Mouse (Mus musculus) kidney, adult 2 months (tissue): ENCODE data around the gene Whrn. TPM values are rescaled to one million over a fixed set of nuclear protein-coding genes. Genes with fewer than 3 reads are reported as not detected.

Source experiments
- DNase-seq: peaks from one replicate; pipeline ENCODE4 v3.0.0; 2021
- H3K27ac ChIP-seq: fragments of 200-500 bp; 2 replicates; pipeline ENCODE4 v1.5.1; 2012; ENCODE audit warnings: low read depth, low read length, control low read depth, inconsistent platforms; ENCODE audit not compliant: insufficient read depth
- H3K27me3 ChIP-seq: fragments of 200-500 bp; replicated peaks from 2 replicates; pipeline ENCODE4 v1.6.1; 2012; ENCODE audit warnings: mild to moderate bottlenecking, moderate library complexity, low read length, inconsistent platforms; ENCODE audit not compliant: control insufficient read depth, insufficient read depth
- H3K36me3 ChIP-seq: fragments of 200-500 bp; 2 replicates; pipeline ENCODE4 v1.6.1; 2012; ENCODE audit warnings: mild to moderate bottlenecking, moderate library complexity, low read length, inconsistent platforms; ENCODE audit not compliant: control insufficient read depth, insufficient read depth
- H3K4me1 ChIP-seq: fragments of 200-500 bp; 2 replicates; pipeline ENCODE4 v1.6.1; 2011; ENCODE audit warnings: low read length; ENCODE audit not compliant: control insufficient read depth, insufficient read depth
- H3K4me3 ChIP-seq: fragments of 200-500 bp; 2 replicates; pipeline ENCODE4 v1.5.1; 2011; ENCODE audit warnings: mild to moderate bottlenecking, low read depth, low read length, control low read depth; ENCODE audit not compliant: insufficient read depth
- CTCF ChIP-seq: fragments of 200-500 bp; conservative IDR thresholded peaks from 2 replicates; pipeline ENCODE4 v1.5.1; 2011; ENCODE audit warnings: low read depth, mild to moderate bottlenecking, control low read depth, low read length, moderate library complexity, mixed read lengths; ENCODE audit not compliant: insufficient read depth, insufficient read length
- POLR2A ChIP-seq: fragments of 200-500 bp; IDR thresholded peaks from one replicate; pipeline ENCODE4 v1.6.1; 2011; ENCODE audit warnings: low read depth, low read length, control low read depth
- WGBS: fragments of 180-500 bp; shearing (Covaris S2); methylation state at CpG from one replicate; pipeline ENCODE4 v1.1.7; 2018; 5-methylcytosine and 5-hydroxymethylcytosine counted together
- polyA plus RNA-seq: library from polyadenylated mRNA; depleted of rRNA; stranded (reverse); fragments of >200 nt; gene quantifications from 2 replicates; pipeline ENCODE4 v1.2.3, GENCODE M21; 2012

Whrn gene
- polyA plus RNA-seq, 1 experiment: 20.3 TPM

- peak; percentile 21 for DNase-seq
- Histone ChIP-seq H3K27ac (no peak overlapping the region), H3K4me1 (peaks cover 6% of the 10 kb centered on the region; the same call in 1 of the 2 replicates), H3K36me3 (no peaks in the 10 kb centered on the region), H3K27me3 (no peaks in the 10 kb centered on the region), H3K4me3 (no peak overlapping the region)
- no peak for TF ChIP-seq POLR2A
- no peak for TF ChIP-seq CTCF
- WGBS: 61% methylated on average over 9 of the region's 9 CpGs
Measured at GRCm38 (mm10) chr4:63493351-63494121, 2.3 kb downstream of the Whrn start.

DNA sequence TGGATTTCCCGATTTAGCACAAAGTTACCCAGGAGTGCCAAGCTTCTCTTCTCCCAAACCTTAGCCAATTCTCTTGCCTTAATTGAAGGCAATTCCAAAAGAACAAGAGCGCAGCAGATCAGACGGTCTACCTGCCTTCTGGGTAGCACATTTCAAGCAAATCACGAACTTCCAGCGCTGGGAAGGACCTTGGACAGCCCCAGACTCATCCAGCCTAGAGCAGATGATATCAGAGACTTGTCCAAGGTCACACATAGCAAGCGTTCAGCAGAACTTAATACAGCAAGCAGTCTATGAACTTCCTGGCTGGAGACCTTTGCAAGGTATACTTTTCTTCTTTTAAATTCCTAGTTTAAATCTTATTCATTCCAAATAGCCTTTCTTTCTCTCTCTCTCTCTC lies 4.3 kb downstream of the Whrn start:
- DNase-seq: no peak
- 72% methylated on average over 6 of the region's 6 CpGs for WGBS
- Histone ChIP-seq H3K4me3 (no peak overlapping the region), H3K27ac (no peak overlapping the region), H3K27me3 (no peaks in the 10 kb centered on the region), H3K4me1 (peaks cover 21% of the 10 kb centered on the region; the same call in 1 of the 2 replicates), H3K36me3 (no peaks in the 10 kb centered on the region)
- no peak for TF ChIP-seq CTCF
- no peak for TF ChIP-seq POLR2A

- no peaks in the 10 kb centered on the region for H3K27me3 ChIP-seq
- no peak for TF ChIP-seq CTCF
- no peak for TF ChIP-seq POLR2A
- H3K4me1 ChIP-seq: peaks cover 24% of the 10 kb centered on the region
- no peak overlapping the region for H3K27ac ChIP-seq
- H3K4me3 ChIP-seq: no peak overlapping the region
- DNase-seq: no peak
- H3K36me3 ChIP-seq: no peaks in the 10 kb centered on the region
- 40% methylated on average over 3 of the region's 3 CpGs for WGBS
Measured at GRCm38 (mm10) chr4:63490146-63490545, 5.6 kb downstream of the Whrn start.

DNA sequence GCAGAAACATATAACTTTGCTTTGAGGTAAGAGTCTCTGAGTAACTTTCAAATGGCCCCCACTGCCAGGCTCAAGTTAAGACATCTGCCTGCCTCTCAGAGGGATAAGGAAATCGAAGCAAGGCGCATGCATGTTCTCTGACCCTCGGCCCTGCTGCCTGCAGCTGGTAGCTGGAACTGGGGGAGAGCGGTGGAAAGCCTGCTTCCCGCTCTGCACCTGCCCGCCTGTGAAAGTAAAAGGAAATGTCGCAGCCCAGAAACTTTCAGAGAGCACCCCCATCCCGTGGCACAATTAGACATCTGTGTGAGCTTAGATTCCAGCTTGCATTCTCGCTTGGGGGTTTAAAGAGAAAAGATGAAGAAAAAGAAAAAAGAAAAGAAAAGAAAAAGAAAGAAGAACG lies 6.1 kb downstream of the Whrn start:
- Histone ChIP-seq H3K36me3 (no peaks in the 10 kb centered on the region), H3K27me3 (no peaks in the 10 kb centered on the region), H3K4me1 (peaks cover 24% of the 10 kb centered on the region), H3K27ac (no peak overlapping the region), H3K4me3 (no peak overlapping the region)
- TF ChIP-seq CTCF (no peak), POLR2A (no peak)
- 76% methylated on average over 10 of the region's 10 CpGs for WGBS
- DNase-seq: no peak

DNA sequence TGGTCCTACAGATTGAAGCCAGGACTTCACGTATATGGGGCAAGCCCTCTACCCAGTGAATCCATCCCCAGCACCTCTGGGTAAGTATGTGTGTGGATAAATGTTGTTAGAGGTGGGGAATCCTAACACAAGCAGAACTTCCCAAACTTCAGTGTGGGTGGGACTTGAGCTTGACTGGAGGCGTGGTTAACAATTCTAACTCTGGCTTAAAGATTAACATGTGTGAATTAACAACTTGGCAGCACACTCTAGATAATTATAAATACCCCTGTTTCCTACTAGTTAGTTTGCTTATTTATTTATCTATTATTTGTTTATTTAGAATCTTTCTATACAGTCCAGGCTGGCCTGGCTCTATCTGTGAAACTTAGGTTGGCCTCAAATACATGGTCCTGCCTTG lies 7.9 kb downstream of the Whrn start:
- H3K36me3 ChIP-seq: no peaks in the 10 kb centered on the region
- TF ChIP-seq POLR2A (no peak), CTCF (no peak)
- 61% methylated on average over 2 of the region's 2 CpGs for WGBS
- peak; percentile 76 for DNase-seq
- H3K4me3 ChIP-seq: no peak overlapping the region
- H3K27me3 ChIP-seq: no peaks in the 10 kb centered on the region
- H3K27ac ChIP-seq: peak overlapping the region; percentile 41; the same call in 1 of the 2 replicates
- peaks cover 24% of the 10 kb centered on the region for H3K4me1 ChIP-seq

DNA sequence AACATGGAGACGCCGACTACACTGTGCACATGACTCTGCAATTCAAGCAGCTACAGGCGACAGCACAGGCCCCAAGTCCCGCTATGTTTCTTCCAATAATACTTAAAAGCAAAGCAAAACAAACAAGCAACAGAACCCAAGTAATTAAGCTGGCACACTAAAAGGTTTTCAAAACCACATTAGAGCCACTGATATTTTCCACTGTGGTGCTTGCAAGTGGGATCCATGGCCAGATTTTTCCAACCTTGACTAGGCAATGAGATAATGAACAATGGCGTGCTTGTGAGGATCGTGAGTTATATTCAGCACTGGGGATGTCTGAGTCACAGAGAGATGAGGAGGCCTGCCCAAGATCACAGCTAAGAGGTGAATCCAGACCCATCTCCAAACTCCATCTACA lies 8.5 kb downstream of the Whrn start:
- WGBS: 74% methylated on average over 6 of the region's 6 CpGs
- TF ChIP-seq CTCF (no peak), POLR2A (no peak)
- Histone ChIP-seq H3K36me3 (no peaks in the 10 kb centered on the region), H3K4me3 (no peak overlapping the region), H3K4me1 (peaks cover 24% of the 10 kb centered on the region), H3K27me3 (no peaks in the 10 kb centered on the region), H3K27ac (no peak overlapping the region; the same call in 1 of the 2 replicates)
- DNase-seq: no peak

- WGBS: 46% methylated on average over 4 of the region's 4 CpGs
- Histone ChIP-seq H3K36me3 (no peaks in the 10 kb centered on the region), H3K4me1 (peaks cover 24% of the 10 kb centered on the region), H3K4me3 (no peak overlapping the region), H3K27me3 (no peaks in the 10 kb centered on the region), H3K27ac (no peak overlapping the region)
- no peak for TF ChIP-seq POLR2A
- TF ChIP-seq CTCF: no peak
- peak; percentile 90 for DNase-seq
Measured at GRCm38 (mm10) chr4:63486523-63486922, 9.3 kb downstream of the Whrn start.
